Mouse (Mus musculus): ENCODE data around the gene Bnc2.

- TF ChIP-seq CTCF (IDR thresholded peaks at IDR 0.05; ENCODE audit: low read depth, low read length) (no peak), POLR2A (IDR thresholded peaks at IDR 0.05; ENCODE audit: insufficient read depth, low read length) (no peak)
Observed at GRCm38 (mm10) chr4:84306928-84307606, 368.0 kb downstream of the Bnc2 start.
